Mouse (Mus musculus) C2C12 (cell line): ENCODE measurements around the gene Tor4a. TPM values are rescaled to one million over a fixed set of nuclear protein-coding genes. Genes with fewer than 3 reads are reported as not detected.

Experiments
- H3K27me3 ChIP-seq: one replicate; pipeline ENCODE4 v1.6.1; 2011; ENCODE audit not compliant: control insufficient read depth, insufficient read depth, insufficient read length
- H3K36me3 ChIP-seq: one replicate; pipeline ENCODE4 v1.6.1; 2011; ENCODE audit not compliant: control insufficient read depth, insufficient read depth
- H3K4me3 ChIP-seq: one replicate; pipeline ENCODE4 v1.5.1; 2011; ENCODE audit warnings: mild to moderate bottlenecking, control low read depth; ENCODE audit not compliant: poor library complexity, insufficient read depth, severe bottlenecking
- H3K79me2 ChIP-seq: one replicate; pipeline ENCODE4 v1.6.1; 2011; ENCODE audit not compliant: control insufficient read depth, insufficient read depth
- H3K79me3 ChIP-seq: one replicate; pipeline ENCODE4 v1.6.1; 2011; ENCODE audit warnings: low read depth, control low read depth
- H3ac ChIP-seq: one replicate; pipeline ENCODE3; 2011; ENCODE audit warnings: low read depth; ENCODE audit not compliant: control insufficient read depth, insufficient read length
- CEBPB ChIP-seq: IDR thresholded peaks from one replicate; pipeline ENCODE4 v1.6.1; 2011; ENCODE audit warnings: low read depth, mild to moderate bottlenecking, control low read depth, moderate library complexity
- CTCF ChIP-seq: IDR thresholded peaks from one replicate; pipeline ENCODE4 v1.5.1; 2011; ENCODE audit not compliant: control insufficient read depth, insufficient read depth, insufficient read length
- FOSL1 ChIP-seq: IDR thresholded peaks from one replicate; pipeline ENCODE4 v1.8.0; 2011; ENCODE audit warnings: mild to moderate bottlenecking, low read length; ENCODE audit not compliant: poor library complexity, insufficient read depth, severe bottlenecking
- MAX ChIP-seq: IDR thresholded peaks from one replicate; pipeline ENCODE4 v1.6.1; 2011; ENCODE audit warnings: mild to moderate bottlenecking, control low read depth
- MYOD1 ChIP-seq: IDR thresholded peaks from one replicate; pipeline ENCODE4 v1.6.1; 2011; ENCODE audit warnings: low read depth; ENCODE audit not compliant: control insufficient read depth, insufficient read length
- MYOG ChIP-seq: IDR thresholded peaks from one replicate; pipeline ENCODE4 v1.6.1; 2011; ENCODE audit not compliant: control insufficient read depth, insufficient read length; ENCODE audit errors: extremely low read depth
- USF1 ChIP-seq: IDR thresholded peaks from one replicate; pipeline ENCODE4 v1.6.1; 2011; ENCODE audit warnings: low read depth, mild to moderate bottlenecking, control low read depth, moderate library complexity
- polyA plus RNA-seq: library from polyadenylated mRNA; unstranded; fragments of >200 nt; fragmentation: generic; extraction: Trizol; gene quantifications from one replicate; pipeline ENCODE4 v1.2.1, GENCODE M21; 2012; ENCODE audit warnings: missing spikeins

The Tor4a gene
- polyA plus RNA-seq, 1 experiment, result 15.5 TPM

DNA sequence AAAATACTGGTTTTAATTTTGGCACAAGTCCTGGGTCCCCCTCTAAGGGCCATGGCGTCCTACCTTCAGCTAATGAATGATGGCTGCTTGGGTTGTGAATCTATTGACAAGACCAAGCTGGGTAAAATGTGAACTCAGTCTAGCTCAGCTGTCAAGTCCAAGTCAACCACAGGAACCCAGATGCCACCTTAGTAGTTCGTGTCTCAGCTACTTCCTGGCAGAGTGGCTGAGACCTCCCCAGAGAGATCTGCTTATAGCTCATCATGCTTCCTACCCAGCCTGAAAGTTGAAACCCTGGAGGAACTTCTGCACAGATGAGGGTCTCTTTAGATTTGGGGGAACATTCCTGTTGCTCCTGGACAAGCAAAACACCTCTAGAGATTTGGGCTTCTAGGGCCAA lies 13.3 kb downstream of the Tor4a start:
- Histone ChIP-seq H3K4me3 (no peak overlapping the region), H3K79me3 (no peaks in the 10 kb centered on the region), H3K79me2 (no peaks in the 10 kb centered on the region), H3K27me3 (peaks cover 5% of the 10 kb centered on the region), H3K36me3 (no peaks in the 10 kb centered on the region), H3ac (no peak overlapping the region)
- TF ChIP-seq USF1 (no peak), FOSL1 (no peak), CEBPB (no peak), MYOG (no peak), CTCF (no peak), MAX (no peak), MYOD1 (no peak)

DNA sequence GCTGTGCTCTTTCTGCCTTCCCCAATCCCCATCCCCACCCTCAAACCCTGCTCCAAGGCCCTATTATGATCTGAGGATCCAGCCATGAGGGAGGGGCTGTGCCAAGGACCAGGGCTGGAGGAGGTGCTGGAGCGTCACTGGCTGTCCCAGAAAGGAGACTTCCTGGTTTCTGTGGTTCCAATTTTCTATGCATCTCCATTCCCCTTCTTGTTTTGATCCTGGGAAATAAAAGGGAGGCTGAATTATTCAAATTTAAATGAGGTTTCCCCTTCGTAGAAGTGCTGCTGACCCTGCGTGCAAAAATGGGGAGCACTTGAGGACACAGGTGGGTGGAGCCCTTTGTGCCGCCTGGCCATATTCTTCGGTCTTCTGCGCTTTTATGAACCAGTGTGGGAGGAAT lies 14.0 kb downstream of the Tor4a start:
- Histone ChIP-seq H3K4me3 (no peak overlapping the region), H3K36me3 (no peaks in the 10 kb centered on the region), H3K79me2 (no peaks in the 10 kb centered on the region), H3K27me3 (peaks cover 5% of the 10 kb centered on the region), H3ac (no peak overlapping the region), H3K79me3 (no peaks in the 10 kb centered on the region)
- TF ChIP-seq MYOG, result no peak
- no peak for TF ChIP-seq FOSL1
- TF ChIP-seq MYOD1, result no peak
- no peak for TF ChIP-seq CEBPB
- no peak for TF ChIP-seq MAX
- no peak for TF ChIP-seq CTCF
- TF ChIP-seq USF1, result no peak

DNA sequence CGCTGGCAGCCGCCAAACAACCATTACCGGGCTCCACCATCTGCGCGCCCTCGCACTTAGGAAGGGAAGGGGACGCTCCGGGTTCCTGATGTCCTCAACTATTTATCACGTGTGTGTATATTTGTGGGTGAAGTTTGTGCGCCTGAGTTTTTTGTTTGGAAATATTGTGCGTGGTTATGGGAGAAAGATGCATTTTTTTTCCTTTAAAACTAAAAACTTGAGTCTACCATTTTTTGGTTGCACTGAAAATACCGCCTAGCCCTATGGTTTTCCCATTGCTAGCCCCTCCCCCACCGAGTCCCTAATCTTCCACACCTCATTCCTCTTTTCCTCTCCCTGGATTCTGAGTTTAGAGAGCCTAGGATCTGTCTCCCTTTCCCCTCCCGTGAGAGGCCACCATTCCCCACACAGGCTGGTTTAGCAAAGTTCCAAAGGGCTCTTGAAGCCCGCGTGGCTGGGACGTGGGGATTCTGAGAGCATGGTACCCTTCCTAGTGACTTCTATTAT lies 14.7 kb downstream of the Tor4a start:
- TF ChIP-seq MYOD1, result no peak
- TF ChIP-seq MYOG, result no peak
- no peak for TF ChIP-seq MAX
- no peak for TF ChIP-seq CEBPB
- no peak for TF ChIP-seq CTCF
- no peak for TF ChIP-seq USF1
- no peak for TF ChIP-seq FOSL1
- H3K79me2 ChIP-seq, result no peaks in the 10 kb centered on the region
- H3K79me3 ChIP-seq, result no peaks in the 10 kb centered on the region
- no peak overlapping the region for H3ac ChIP-seq
- no peaks in the 10 kb centered on the region for H3K36me3 ChIP-seq
- peaks cover 5% of the 10 kb centered on the region for H3K27me3 ChIP-seq
- H3K4me3 ChIP-seq, result peak overlapping the region; percentile 34

DNA sequence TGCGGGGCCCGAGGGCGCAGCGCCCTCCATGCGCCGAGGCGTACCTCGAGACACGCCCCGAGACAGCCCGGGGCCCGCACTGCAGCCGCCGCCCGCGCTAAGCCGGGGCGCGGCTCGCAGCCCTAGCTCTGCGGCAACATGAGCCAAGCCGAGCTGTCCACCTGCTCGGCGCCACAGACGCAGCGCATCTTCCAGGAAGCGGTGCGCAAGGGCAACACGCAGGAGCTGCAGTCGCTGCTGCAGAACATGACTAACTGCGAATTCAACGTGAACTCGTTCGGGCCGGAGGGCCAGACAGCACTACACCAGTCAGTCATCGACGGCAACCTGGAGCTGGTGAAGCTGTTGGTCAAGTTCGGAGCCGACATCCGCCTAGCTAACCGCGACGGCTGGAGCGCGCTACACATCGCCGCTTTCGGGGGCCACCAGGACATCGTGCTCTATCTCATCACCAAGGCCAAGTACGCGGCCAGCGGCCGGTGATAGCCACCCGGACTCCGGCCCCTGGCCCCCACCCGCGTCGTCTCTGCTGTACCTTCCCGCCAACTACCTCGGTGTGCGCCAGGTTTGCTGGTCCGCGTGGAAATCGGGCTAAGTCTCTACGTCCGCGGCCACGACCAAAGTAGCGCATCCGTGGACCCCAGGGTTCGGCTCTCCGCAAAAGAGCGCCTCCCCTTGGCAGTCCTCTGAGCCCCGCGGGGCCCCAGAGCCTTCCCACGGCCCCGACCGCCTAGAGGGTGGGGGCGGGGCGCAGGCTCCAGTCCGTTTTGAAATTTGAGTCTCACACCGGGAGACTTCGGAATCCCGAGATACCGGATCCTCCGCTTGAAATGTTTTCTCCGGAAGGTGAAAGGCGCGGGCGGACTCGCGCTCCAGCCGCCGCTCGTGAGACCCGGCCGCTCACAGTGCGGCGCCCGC lies 15.5 kb downstream of the Tor4a start:
- Histone ChIP-seq H3K4me3 (peak overlapping the region; percentile 34), H3K36me3 (no peaks in the 10 kb centered on the region), H3K79me2 (no peaks in the 10 kb centered on the region), H3K79me3 (no peaks in the 10 kb centered on the region), H3ac (peak overlapping the region; percentile 50), H3K27me3 (peaks cover 5% of the 10 kb centered on the region)
- TF ChIP-seq MYOG (no peak), MYOD1 (no peak), CEBPB (no peak)

DNA sequence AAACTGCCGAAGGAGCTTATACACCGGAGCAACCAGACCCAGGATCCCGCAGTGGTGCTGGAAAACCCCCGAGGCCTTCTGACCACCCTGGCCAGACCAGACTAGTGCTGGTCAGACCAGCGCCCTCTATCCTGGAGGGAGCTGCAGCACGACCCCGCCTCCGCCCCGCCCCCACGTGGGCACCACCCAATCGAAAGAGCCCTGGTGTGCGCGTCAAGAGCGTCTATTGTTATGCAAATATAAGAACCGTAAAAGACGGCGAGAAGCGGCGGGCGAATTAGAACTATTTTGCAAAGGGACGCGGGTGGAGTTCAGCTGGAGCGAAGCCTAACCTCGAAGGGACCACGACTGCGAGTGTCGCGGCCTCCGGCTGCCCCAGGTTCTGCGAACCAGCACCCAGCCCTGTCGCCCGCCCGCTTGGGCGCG lies 16.2 kb downstream of the Tor4a start, which contains the start of gene Nrarp:
TSS of gene Nrarp (plus strand) at position 281 of the 426 bp plus-strand sequence.
- H3K27me3 ChIP-seq, result peaks cover 5% of the 10 kb centered on the region

More for the DNA sequence above, 16.2 kb downstream of the Tor4a start, which contains the start of gene Nrarp:
- peak within 1 kb of the TSS; percentile 50 for H3ac ChIP-seq
- H3K4me3 ChIP-seq, result peak within 1 kb of the TSS; percentile 34
- H3K79me2 ChIP-seq, result no peaks in the 10 kb centered on the region
- peak; percentile 54 for TF ChIP-seq USF1
- no peak for TF ChIP-seq MYOG
- TF ChIP-seq MYOD1, result no peak
- peak; percentile 35 for TF ChIP-seq MAX
- peak; percentile 58 for TF ChIP-seq CTCF
- TF ChIP-seq CEBPB, result no peak
- H3K36me3 ChIP-seq, result no peaks in the 10 kb centered on the region
- H3K79me3 ChIP-seq, result no peaks in the 10 kb centered on the region
